Mouse (Mus musculus) erythroblast, embryonic 14.5 days (primary cell): ENCODE data around the gene Cfap61.

Experiments used
- GATA1 ChIP-seq: IDR thresholded peaks from 2 replicates; pipeline ENCODE4 v1.6.1; 2012; ENCODE audit warnings: low read length, inconsistent platforms, mixed read lengths
- TAL1 ChIP-seq: IDR thresholded peaks from 3 replicates; pipeline ENCODE4 v1.6.1; 2012; ENCODE audit warnings: low read length, inconsistent platforms, mixed read lengths

GRCm38 (mm10) chr2:146097532-146097931, 162.9 kb downstream of the Cfap61 start:
- TF ChIP-seq GATA1 = no peak
- TF ChIP-seq TAL1 = no peak
